Mouse (Mus musculus): ENCODE data around the gene Ccdc91. TPM values are rescaled to one million over a fixed set of nuclear protein-coding genes. Genes with fewer than 3 reads are reported as not detected.

Gene Ccdc91
- polyA plus RNA-seq, 1 experiment from 2014 or later = 25.7 TPM

GRCm38 (mm10) chr6:147517909-147518308 lies 42.3 kb downstream of the Ccdc91 start:
- WGBS = 83% methylated on average over 8 of the region's 8 CpGs
- no peak for TF ChIP-seq CTCF (IDR thresholded peaks at IDR 0.05; ENCODE audit: low read depth)
- Histone ChIP-seq H3K36me3 (ENCODE audit: insufficient read depth, low read length) (no peaks in the 10 kb centered on the region), H3K4me3 (replicated peaks; ENCODE audit: low read depth, low read length) (no peak overlapping the region), H3K4me1 (replicated peaks; ENCODE audit: insufficient read depth, low read length) (no peaks in the 10 kb centered on the region), H3K9me3 (replicated peaks; ENCODE audit: low read length) (no peaks in the 10 kb centered on the region), H3K27me3 (ENCODE audit: insufficient read depth, low read length) (no peaks in the 10 kb centered on the region), H3K9ac (ENCODE audit: low read depth, low read length) (no peak overlapping the region), H3K27ac (no peak overlapping the region), H3K4me2 (ENCODE audit: low read length) (no peak overlapping the region)
- DNase-seq (ENCODE audit: low spot score) = no peak
- ATAC-seq (replicated peaks; ENCODE audit: low FRiP score, low read depth) = no peak

DNA sequence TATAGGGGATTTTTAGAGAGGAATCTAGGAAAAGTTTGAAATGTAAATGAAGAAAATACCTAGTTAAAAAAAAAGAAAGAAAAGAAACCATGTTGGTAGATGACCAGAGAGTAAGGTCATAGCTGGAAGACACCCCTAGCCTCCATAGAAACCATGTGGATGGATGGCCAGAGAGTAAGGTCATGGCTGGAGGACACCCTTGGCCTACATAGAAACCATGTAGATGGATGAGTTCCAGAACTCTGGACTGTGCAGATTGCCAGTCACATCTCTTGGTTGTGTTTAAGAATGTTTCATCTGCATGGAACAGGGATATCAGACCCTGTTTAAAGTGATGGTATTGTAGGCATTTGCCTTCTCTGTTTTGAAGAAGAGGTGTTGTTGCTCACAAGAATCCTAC lies 49.6 kb downstream of the Ccdc91 start:
- Histone ChIP-seq H3K4me1 (replicated peaks; ENCODE audit: insufficient read depth, low read length) (no peaks in the 10 kb centered on the region), H3K4me2 (ENCODE audit: low read length) (no peak overlapping the region), H3K36me3 (ENCODE audit: insufficient read depth, low read length) (no peaks in the 10 kb centered on the region), H3K9ac (ENCODE audit: low read depth, low read length) (no peak overlapping the region), H3K9me3 (replicated peaks; ENCODE audit: low read length) (no peaks in the 10 kb centered on the region), H3K27me3 (ENCODE audit: insufficient read depth, low read length) (no peaks in the 10 kb centered on the region), H3K4me3 (replicated peaks; ENCODE audit: low read depth, low read length) (no peak overlapping the region), H3K27ac (no peak overlapping the region)
- no peak for DNase-seq (ENCODE audit: low spot score)
- no peak for TF ChIP-seq CTCF (IDR thresholded peaks at IDR 0.05; ENCODE audit: low read depth)
- no peak for ATAC-seq (replicated peaks; ENCODE audit: low FRiP score, low read depth)

DNA sequence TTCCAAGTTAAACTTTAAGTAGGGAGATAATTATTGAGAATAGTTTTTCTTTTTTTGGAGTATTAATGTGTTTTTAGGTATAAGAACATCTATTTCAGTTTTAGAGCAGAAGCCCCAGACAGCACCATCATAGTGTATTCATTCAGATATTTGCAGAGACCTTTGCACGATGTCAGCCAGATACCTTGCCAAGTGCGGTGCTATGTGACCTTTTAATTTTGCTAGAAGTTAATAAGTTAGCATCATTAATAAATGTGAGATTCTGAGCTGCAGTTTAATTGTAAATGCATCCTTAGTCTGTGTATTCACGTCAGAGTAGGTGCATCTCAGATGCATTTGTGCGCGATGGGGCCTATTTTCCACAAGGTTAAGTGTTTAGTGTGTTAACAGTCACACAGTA lies 59.3 kb downstream of the Ccdc91 start:
- Histone ChIP-seq H3K9me3 (replicated peaks; ENCODE audit: low read length) (no peaks in the 10 kb centered on the region), H3K4me1 (replicated peaks; ENCODE audit: insufficient read depth, low read length) (no peaks in the 10 kb centered on the region), H3K4me2 (ENCODE audit: low read length) (no peak overlapping the region), H3K9ac (ENCODE audit: low read depth, low read length) (no peak overlapping the region), H3K27me3 (ENCODE audit: insufficient read depth, low read length) (no peaks in the 10 kb centered on the region), H3K27ac (no peak overlapping the region), H3K36me3 (ENCODE audit: insufficient read depth, low read length) (no peaks in the 10 kb centered on the region), H3K4me3 (replicated peaks; ENCODE audit: low read depth, low read length) (no peak overlapping the region)
- no peak for TF ChIP-seq CTCF (IDR thresholded peaks at IDR 0.05; ENCODE audit: low read depth)
- ATAC-seq (replicated peaks; ENCODE audit: low FRiP score, low read depth) = no peak
- no peak for DNase-seq (ENCODE audit: low spot score)
- 88% methylated on average over 5 of the region's 5 CpGs for WGBS

- Histone ChIP-seq H3K4me3 (replicated peaks; ENCODE audit: low read depth, low read length) (no peak overlapping the region), H3K36me3 (ENCODE audit: insufficient read depth, low read length) (no peaks in the 10 kb centered on the region), H3K9me3 (replicated peaks; ENCODE audit: low read length) (no peaks in the 10 kb centered on the region), H3K27me3 (ENCODE audit: insufficient read depth, low read length) (no peaks in the 10 kb centered on the region), H3K9ac (ENCODE audit: low read depth, low read length) (no peak overlapping the region), H3K27ac (no peak overlapping the region), H3K4me1 (replicated peaks; ENCODE audit: insufficient read depth, low read length) (no peaks in the 10 kb centered on the region), H3K4me2 (ENCODE audit: low read length) (no peak overlapping the region)
- WGBS = 72% methylated on average over 5 of the region's 5 CpGs
- DNase-seq (ENCODE audit: low spot score) = no peak
- ATAC-seq (replicated peaks; ENCODE audit: low FRiP score, low read depth) = no peak
- no peak for TF ChIP-seq CTCF (IDR thresholded peaks at IDR 0.05; ENCODE audit: low read depth)
These were observed 62.6 kb downstream of the Ccdc91 start for GRCm38 (mm10) chr6:147538236-147538635.

DNA sequence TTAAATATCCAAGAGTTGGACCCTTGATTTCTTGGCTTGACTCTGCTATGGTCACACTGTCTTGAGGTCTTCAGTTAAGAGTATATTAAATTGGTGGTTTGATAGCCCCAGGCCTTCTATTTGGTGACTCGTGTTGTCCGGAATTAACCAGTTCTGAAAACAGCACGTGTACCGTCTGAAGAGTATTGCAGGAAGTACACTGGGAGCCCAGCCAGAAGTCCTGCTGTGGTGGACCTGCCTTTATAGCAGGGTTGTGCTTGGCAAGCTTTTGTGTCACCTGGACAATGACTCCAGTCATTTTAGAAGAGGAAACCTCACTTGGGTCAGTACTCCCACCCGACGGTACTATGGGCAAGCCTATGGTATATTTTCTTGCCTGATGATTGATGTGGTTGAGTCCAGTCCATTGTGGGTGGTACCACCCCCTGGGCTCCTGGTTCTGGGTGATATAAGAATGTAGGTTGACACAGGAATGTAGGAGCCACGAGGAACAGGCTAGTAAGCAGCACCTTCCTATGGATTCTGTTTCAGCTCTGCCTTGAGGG lies 63.5 kb downstream of the Ccdc91 start:
- Histone ChIP-seq H3K4me3 (replicated peaks; ENCODE audit: low read depth, low read length) (no peak overlapping the region), H3K9ac (ENCODE audit: low read depth, low read length) (no peak overlapping the region), H3K4me2 (ENCODE audit: low read length) (no peak overlapping the region), H3K36me3 (ENCODE audit: insufficient read depth, low read length) (no peaks in the 10 kb centered on the region), H3K27ac (no peak overlapping the region), H3K9me3 (replicated peaks; ENCODE audit: low read length) (no peaks in the 10 kb centered on the region), H3K4me1 (replicated peaks; ENCODE audit: insufficient read depth, low read length) (no peaks in the 10 kb centered on the region), H3K27me3 (ENCODE audit: insufficient read depth, low read length) (no peaks in the 10 kb centered on the region)
- TF ChIP-seq CTCF (IDR thresholded peaks at IDR 0.05; ENCODE audit: low read depth) = no peak
- DNase-seq (ENCODE audit: low spot score) (no peak), ATAC-seq (replicated peaks; ENCODE audit: low FRiP score, low read depth) (no peak)
- WGBS = 65% methylated on average over 7 of the region's 7 CpGs

DNA sequence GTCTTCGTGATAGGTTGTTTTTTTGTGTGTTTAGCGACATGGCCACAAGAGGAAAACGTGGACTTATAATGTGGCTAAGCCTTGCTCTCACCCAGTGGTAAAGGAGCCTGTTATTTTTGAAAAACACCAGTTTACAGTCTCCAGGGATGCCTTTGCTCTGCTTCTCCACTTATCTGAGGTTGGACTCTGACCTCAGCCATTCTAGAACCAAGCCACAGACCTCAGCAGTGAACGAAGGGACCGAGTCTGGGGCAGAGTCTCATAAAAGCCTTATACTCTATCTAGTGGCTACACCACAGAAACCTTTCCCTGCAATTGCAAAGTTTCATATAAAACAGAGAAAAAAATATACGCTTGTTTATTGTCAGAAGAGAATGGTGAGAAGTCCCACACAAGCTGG lies 65.3 kb downstream of the Ccdc91 start:
- no peak overlapping the region for H3K4me3 ChIP-seq (replicated peaks; ENCODE audit: low read depth, low read length)
- H3K27ac ChIP-seq = no peak overlapping the region
- ATAC-seq (replicated peaks; ENCODE audit: low FRiP score, low read depth) (no peak), DNase-seq (ENCODE audit: low spot score) (no peak)
- H3K9me3 ChIP-seq (replicated peaks; ENCODE audit: low read length) = no peaks in the 10 kb centered on the region
- H3K4me2 ChIP-seq (ENCODE audit: low read length) = no peak overlapping the region
- H3K36me3 ChIP-seq (ENCODE audit: insufficient read depth, low read length) = no peaks in the 10 kb centered on the region
- H3K27me3 ChIP-seq (ENCODE audit: insufficient read depth, low read length) = no peaks in the 10 kb centered on the region
- 77% methylated on average over 6 of the region's 6 CpGs for WGBS
- no peak overlapping the region for H3K9ac ChIP-seq (ENCODE audit: low read depth, low read length)
- no peaks in the 10 kb centered on the region for H3K4me1 ChIP-seq (replicated peaks; ENCODE audit: insufficient read depth, low read length)
- TF ChIP-seq CTCF (IDR thresholded peaks at IDR 0.05; ENCODE audit: low read depth) = no peak

- WGBS = 54% methylated on average over 6 of the region's 6 CpGs
These were observed 80.0 kb downstream of the Ccdc91 start for GRCm38 (mm10) chr6:147555591-147555990.

More at GRCm38 (mm10) chr6:147555591-147555990, 80.0 kb downstream of the Ccdc91 start:
- H3K9me3 ChIP-seq (replicated peaks; ENCODE audit: low read length) = no peaks in the 10 kb centered on the region
- no peaks in the 10 kb centered on the region for H3K36me3 ChIP-seq (ENCODE audit: insufficient read depth, low read length)
- ATAC-seq (replicated peaks; ENCODE audit: low FRiP score, low read depth) (no peak), DNase-seq (ENCODE audit: low spot score) (no peak)
- H3K27ac ChIP-seq = no peak overlapping the region
- H3K27me3 ChIP-seq (ENCODE audit: insufficient read depth, low read length) = no peaks in the 10 kb centered on the region
- H3K4me3 ChIP-seq (replicated peaks; ENCODE audit: low read depth, low read length) = no peak overlapping the region
- no peaks in the 10 kb centered on the region for H3K4me1 ChIP-seq (replicated peaks; ENCODE audit: insufficient read depth, low read length)
- no peak overlapping the region for H3K9ac ChIP-seq (ENCODE audit: low read depth, low read length)
- H3K4me2 ChIP-seq (ENCODE audit: low read length) = no peak overlapping the region
- no peak for TF ChIP-seq CTCF (IDR thresholded peaks at IDR 0.05; ENCODE audit: low read depth)

All from kidney, postnatal 0 days (tissue).